Mouse (Mus musculus) lung, postnatal 0 days (tissue): ENCODE results near the gene Mypn. TPM values are rescaled to one million over a fixed set of nuclear protein-coding genes. Genes with fewer than 3 reads are reported as not detected.

ENCODE experiments used
- ATAC-seq: fragments of 200-750 bp; cut with Nextera tagmentation; 2 replicates; pipeline ENCODE4 v1.8.0; 2017; ENCODE audit warnings: moderate library complexity
- DNase-seq: peaks from one replicate; pipeline ENCODE4 v3.0.0-alpha.2; 2016; ENCODE audit warnings: low spot score
- H3K27ac ChIP-seq: fragments of 300-500 bp; sonication (generic); 2 replicates; pipeline ENCODE4 v1.5.1; 2014; ENCODE audit warnings: antibody characterized with exemption, mild to moderate bottlenecking, low read length, mixed read lengths
- H3K27me3 ChIP-seq: fragments of 300-500 bp; sonication (generic); replicated peaks from 2 replicates; pipeline ENCODE4 v1.6.1; 2014; ENCODE audit warnings: low read length, mixed read lengths; ENCODE audit not compliant: insufficient read depth
- H3K36me3 ChIP-seq: fragments of 300-500 bp; sonication (generic); 2 replicates; pipeline ENCODE4 v1.6.1; 2014; ENCODE audit warnings: low read length, mixed read lengths; ENCODE audit not compliant: insufficient read depth
- H3K4me1 ChIP-seq: fragments of 300-500 bp; sonication (generic); 2 replicates; pipeline ENCODE4 v1.6.1; 2014; ENCODE audit warnings: antibody characterized with exemption, low read depth, low read length, mixed read lengths; ENCODE audit not compliant: insufficient read depth
- H3K4me2 ChIP-seq: fragments of 300-500 bp; sonication (generic); replicated peaks from 2 replicates; pipeline ENCODE4 v1.6.1; 2014; ENCODE audit warnings: low read depth, mild to moderate bottlenecking, low read length, moderate library complexity, mixed read lengths
- H3K4me3 ChIP-seq: fragments of 300-500 bp; sonication (generic); 2 replicates; pipeline ENCODE4 v1.5.1; 2014; ENCODE audit warnings: low read depth, low read length
- H3K9ac ChIP-seq: fragments of 300-500 bp; sonication (generic); replicated peaks from 2 replicates; pipeline ENCODE4 v1.6.1; 2014; ENCODE audit warnings: low read depth, mild to moderate bottlenecking
- H3K9me3 ChIP-seq: fragments of 300-500 bp; sonication (generic); 2 replicates; pipeline ENCODE4 v1.6.1; 2016; ENCODE audit warnings: low read length, mixed read lengths
- CTCF ChIP-seq: IDR thresholded peaks from 2 replicates; pipeline ENCODE4 v1.5.1; 2016; ENCODE audit warnings: antibody characterized with exemption, mild to moderate bottlenecking
- EP300 ChIP-seq: IDR thresholded peaks from 2 replicates; pipeline ENCODE4 v1.6.1; 2016; ENCODE audit warnings: antibody characterized with exemption, mild to moderate bottlenecking, control low read depth
- WGBS: fragments of 180-500 bp; shearing (Covaris S2); extraction: QIAGEN DNeasy Blood & Tissue Kit; methylation state at CpG from one replicate; pipeline ENCODE4 v1.1.7; 2014; 5-methylcytosine and 5-hydroxymethylcytosine counted together
- polyA plus RNA-seq: library from polyadenylated mRNA; unstranded; fragments of >200 nt; fragmentation: Nextera tagmentation; extraction: Ambion mirVana; gene quantifications from 2 replicates; pipeline ENCODE4 v1.2.1, GENCODE M21; 2015

The Mypn gene
- polyA plus RNA-seq, 1 experiment from 2014 or later = 0.16 TPM

GRCm38 (mm10) chr10:63155668-63156350 lies 47.9 kb downstream of the Mypn start:
- Histone ChIP-seq H3K27ac (no peak overlapping the region), H3K36me3 (no peaks in the 10 kb centered on the region), H3K4me2 (no peak overlapping the region), H3K9me3 (no peaks in the 10 kb centered on the region), H3K9ac (no peak overlapping the region), H3K4me1 (peaks cover 3% of the 10 kb centered on the region; the same call in 1 of the 2 replicates), H3K4me3 (no peak overlapping the region), H3K27me3 (no peaks in the 10 kb centered on the region)
- no peak for ATAC-seq
- TF ChIP-seq EP300 (no peak), CTCF (no peak)
- 62% methylated on average over 4 of the region's 4 CpGs for WGBS
- DNase-seq = no peak

GRCm38 (mm10) chr10:63154726-63155125 lies 49.0 kb downstream of the Mypn start:
- peaks cover 3% of the 10 kb centered on the region; the same call in 1 of the 2 replicates for H3K4me1 ChIP-seq
- 79% methylated on average over 4 of the region's 4 CpGs for WGBS

DNA sequence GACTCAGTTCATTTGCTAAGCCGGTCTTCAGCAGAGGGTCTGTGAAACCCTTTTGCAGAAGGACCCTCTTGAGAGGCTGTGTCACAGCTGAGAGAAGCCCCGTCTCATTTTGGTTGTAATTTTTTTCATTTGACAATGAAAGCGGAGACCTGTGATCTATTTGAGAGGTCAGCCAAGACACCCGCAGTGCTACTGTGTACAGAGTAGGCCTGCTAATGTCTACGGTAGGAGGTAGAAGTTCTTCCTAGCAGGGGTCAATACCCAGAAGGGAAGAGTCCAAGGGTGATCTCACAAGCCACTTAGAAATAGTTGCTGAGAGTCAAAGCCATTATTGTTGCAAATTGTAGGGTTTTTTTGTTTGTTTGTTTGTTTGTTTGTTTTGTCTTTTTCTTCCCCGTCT lies 49.5 kb downstream of the Mypn start:
- Histone ChIP-seq H3K27me3 (no peaks in the 10 kb centered on the region), H3K9ac (no peak overlapping the region), H3K4me1 (peaks cover 3% of the 10 kb centered on the region; the same call in 1 of the 2 replicates), H3K9me3 (no peaks in the 10 kb centered on the region), H3K36me3 (no peaks in the 10 kb centered on the region), H3K4me2 (no peak overlapping the region), H3K27ac (no peak overlapping the region), H3K4me3 (no peak overlapping the region)
- 81% methylated on average over 6 of the region's 6 CpGs for WGBS
- DNase-seq (no peak), ATAC-seq (no peak)
- no peak for TF ChIP-seq CTCF
- TF ChIP-seq EP300 = no peak

More at GRCm38 (mm10) chr10:63154726-63155125, 49.0 kb downstream of the Mypn start:
- Histone ChIP-seq H3K9me3 (no peaks in the 10 kb centered on the region), H3K4me2 (no peak overlapping the region), H3K4me3 (no peak overlapping the region), H3K36me3 (no peaks in the 10 kb centered on the region), H3K27ac (no peak overlapping the region), H3K27me3 (no peaks in the 10 kb centered on the region), H3K9ac (no peak overlapping the region)
- TF ChIP-seq EP300 (no peak), CTCF (no peak)
- ATAC-seq (no peak), DNase-seq (no peak)

DNA sequence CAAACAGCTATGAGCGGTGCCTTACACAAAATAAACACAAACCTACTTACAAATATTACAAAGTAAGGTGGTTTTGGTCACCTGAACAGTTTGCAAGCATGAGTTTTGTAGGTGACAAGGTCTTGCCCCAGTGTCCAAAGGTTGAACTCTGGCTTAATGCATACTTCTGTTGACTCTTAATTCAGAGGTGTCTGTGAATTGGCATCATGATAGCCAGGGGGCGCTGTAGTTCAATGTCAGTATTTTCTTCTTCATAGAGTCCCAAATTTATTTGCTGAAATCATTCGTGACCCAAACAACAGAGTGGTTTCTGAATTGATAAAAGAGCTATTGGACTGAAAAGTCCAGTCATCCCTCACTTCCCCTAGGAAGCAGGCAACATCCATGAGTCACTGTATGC lies 50.2 kb downstream of the Mypn start:
- WGBS = 36% methylated on average over 3 of the region's 3 CpGs
- Histone ChIP-seq H3K4me1 (peaks cover 3% of the 10 kb centered on the region; the same call in 1 of the 2 replicates), H3K36me3 (no peaks in the 10 kb centered on the region), H3K9me3 (no peaks in the 10 kb centered on the region), H3K9ac (no peak overlapping the region), H3K4me2 (no peak overlapping the region), H3K27me3 (no peaks in the 10 kb centered on the region), H3K27ac (no peak overlapping the region), H3K4me3 (no peak overlapping the region)
- TF ChIP-seq CTCF (peak; percentile 79), EP300 (no peak)
- no peak for ATAC-seq
- peak; percentile 85 for DNase-seq

DNA sequence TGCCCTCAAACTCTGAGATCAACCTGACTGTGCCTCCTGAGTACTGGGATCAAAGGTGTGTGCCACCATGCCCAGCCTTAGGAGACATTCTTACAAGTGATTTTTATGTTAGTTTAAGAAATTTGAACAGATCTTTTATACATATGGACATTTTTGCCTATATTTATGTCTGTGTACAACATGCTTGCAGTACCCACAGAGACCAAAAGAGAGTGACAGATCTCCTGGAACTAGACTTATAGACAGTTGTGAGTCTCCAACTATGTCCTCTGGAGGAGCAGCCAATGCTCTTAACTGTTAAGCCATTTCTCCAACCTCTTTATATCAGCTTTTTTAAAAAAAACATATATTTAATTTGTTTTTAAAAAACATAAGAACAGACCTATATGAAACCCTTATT lies 51.4 kb downstream of the Mypn start:
- Histone ChIP-seq H3K9me3 (no peaks in the 10 kb centered on the region), H3K4me2 (no peak overlapping the region), H3K27ac (no peak overlapping the region), H3K4me1 (peaks cover 3% of the 10 kb centered on the region; the same call in 1 of the 2 replicates), H3K27me3 (no peaks in the 10 kb centered on the region), H3K36me3 (no peaks in the 10 kb centered on the region), H3K4me3 (no peak overlapping the region), H3K9ac (no peak overlapping the region)
- DNase-seq = peak; percentile 7
- ATAC-seq = no peak
- TF ChIP-seq CTCF (no peak), EP300 (no peak)

GRCm38 (mm10) chr10:63142660-63143059 lies 61.1 kb downstream of the Mypn start:
- Histone ChIP-seq H3K27ac (no peak overlapping the region), H3K4me1 (no peaks in the 10 kb centered on the region), H3K4me2 (no peak overlapping the region), H3K4me3 (no peak overlapping the region), H3K9me3 (no peaks in the 10 kb centered on the region), H3K27me3 (no peaks in the 10 kb centered on the region), H3K36me3 (no peaks in the 10 kb centered on the region), H3K9ac (no peak overlapping the region)
- DNase-seq (no peak), ATAC-seq (no peak)
- WGBS = 55% methylated on average over 13 of the region's 13 CpGs
- no peak for TF ChIP-seq CTCF
- no peak for TF ChIP-seq EP300
